16 mouse cellular contexts compared by ENCODE assay signal in the genomic region with DNA sequence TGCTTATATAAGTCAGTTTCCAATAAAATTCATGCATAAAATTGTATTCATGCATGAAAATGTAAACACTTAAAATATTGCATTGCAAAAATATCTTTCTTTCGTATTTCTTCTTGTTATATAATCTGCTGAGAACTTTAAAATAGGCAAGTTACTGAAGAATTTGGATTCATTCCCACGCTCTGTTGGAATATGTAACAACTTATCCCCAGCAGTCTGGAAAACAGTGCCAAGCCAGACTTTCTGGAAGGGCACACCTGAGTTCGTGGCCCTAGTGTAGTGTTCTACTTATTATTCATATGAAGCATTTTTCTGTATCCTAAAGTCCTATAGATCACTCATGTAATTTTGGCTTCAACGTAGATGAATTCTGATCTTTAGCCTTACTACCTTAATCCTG.
"Had no signal": no experiment of that assay in that cellular context is flagged by ENCODE, and none has a peak within 500 bp of the region (broad histone marks: within the 10 kb centered on the region; RNA-seq: fewer than 3 reads in every experiment).

No protein-coding gene starts in this region.

- H3K9ac ChIP-seq: kidney, embryonic 15.5 days; liver, embryonic 15.5 days; neural tube, embryonic 15.5 days had no signal

- H3K36me3 ChIP-seq: kidney, embryonic 15.5 days; limb, embryonic 10.5 days; liver, embryonic 15.5 days; neural tube, embryonic 15.5 days had no signal

- H3K4me1 ChIP-seq: kidney, embryonic 15.5 days; limb, embryonic 10.5 days; liver, embryonic 15.5 days; neural tube, embryonic 15.5 days had no signal

- H3K27me3 ChIP-seq: kidney, embryonic 15.5 days; liver, embryonic 15.5 days; neural tube, embryonic 15.5 days had no signal

- H3K4me2 ChIP-seq: kidney, embryonic 15.5 days; liver, embryonic 11.5 days; liver, embryonic 15.5 days; neural tube, embryonic 15.5 days had no signal

- H3K4me3 ChIP-seq: kidney, embryonic 15.5 days; limb, embryonic 10.5 days; liver, embryonic 15.5 days; myocyte; neural tube, embryonic 15.5 days had no signal

- ATAC-seq: intestine, embryonic 16.5 days; lung, postnatal 0 days had no signal

- DNase-seq: kidney, adult 2 months; kidney, postnatal 14 days; lung, adult 2 months; lung, postnatal 36 days; midbrain, embryonic 14.5 days; thymus, adult 18-20 months; thymus, postnatal 25 days had no signal

- H3K9me3 ChIP-seq: kidney, embryonic 15.5 days; limb, embryonic 10.5 days; liver, embryonic 15.5 days; neural tube, embryonic 15.5 days had no signal

- H3K27ac ChIP-seq: kidney, embryonic 15.5 days; limb, embryonic 10.5 days; liver, embryonic 15.5 days; neural tube, embryonic 15.5 days; stomach, postnatal 0 days had no signal
